Mouse (Mus musculus): ENCODE measurements around the gene Chkb.

The Chkb gene

GRCm38 (mm10) chr15:89399716-89400115, 30.0 kb downstream of the Chkb start:
- DNase-seq (ENCODE audit: low spot score in 2 of 2) = no peak

- no peak for DNase-seq (ENCODE audit: low spot score in 2 of 2)
Measured at GRCm38 (mm10) chr15:89398146-89398545, 31.6 kb downstream of the Chkb start.

- no peak for DNase-seq (ENCODE audit: low spot score in 2 of 2)
Measured at GRCm38 (mm10) chr15:89396883-89397282, 32.8 kb downstream of the Chkb start.

GRCm38 (mm10) chr15:89390081-89390480, 39.6 kb downstream of the Chkb start:
- no peak for DNase-seq (ENCODE audit: low spot score in 2 of 2)

GRCm38 (mm10) chr15:89387127-89387526, 42.6 kb downstream of the Chkb start:
- DNase-seq (ENCODE audit: low spot score in 2 of 2) = no peak

GRCm38 (mm10) chr15:89384617-89385016, 45.1 kb downstream of the Chkb start, which contains the start of gene Klhdc7b:
TSS of gene Klhdc7b (plus strand) at chr15:89384917.
- no peak for DNase-seq (ENCODE audit: low spot score in 2 of 2)

GRCm38 (mm10) chr15:89379429-89379828, 50.3 kb downstream of the Chkb start:
- peak; percentile 75 to 83 for DNase-seq (ENCODE audit: low spot score in 2 of 2)

GRCm38 (mm10) chr15:89378831-89379401, 50.8 kb downstream of the Chkb start, which contains the start of gene Odf3b:
TSS of gene Odf3b (minus strand) at chr15:89379282.
- peak; percentile 25 to 70 for DNase-seq (ENCODE audit: low spot score in 2 of 2)

- DNase-seq (ENCODE audit: low spot score in 2 of 2) = no peak
Measured at GRCm38 (mm10) chr15:89377938-89378828, 51.5 kb downstream of the Chkb start.

- no peak for DNase-seq (ENCODE audit: low spot score in 2 of 2)
Measured at GRCm38 (mm10) chr15:89377362-89377761, 52.3 kb downstream of the Chkb start.

- no peak for DNase-seq (ENCODE audit: low spot score in 2 of 2)
Measured at GRCm38 (mm10) chr15:89376957-89377356, 52.8 kb downstream of the Chkb start, which contains the start of gene Tymp. TSS of gene Tymp (minus strand) at chr15:89377039.

All from spleen, postnatal 4 days (tissue).